Mouse (Mus musculus): ENCODE data around the gene Slc36a2.

DNA sequence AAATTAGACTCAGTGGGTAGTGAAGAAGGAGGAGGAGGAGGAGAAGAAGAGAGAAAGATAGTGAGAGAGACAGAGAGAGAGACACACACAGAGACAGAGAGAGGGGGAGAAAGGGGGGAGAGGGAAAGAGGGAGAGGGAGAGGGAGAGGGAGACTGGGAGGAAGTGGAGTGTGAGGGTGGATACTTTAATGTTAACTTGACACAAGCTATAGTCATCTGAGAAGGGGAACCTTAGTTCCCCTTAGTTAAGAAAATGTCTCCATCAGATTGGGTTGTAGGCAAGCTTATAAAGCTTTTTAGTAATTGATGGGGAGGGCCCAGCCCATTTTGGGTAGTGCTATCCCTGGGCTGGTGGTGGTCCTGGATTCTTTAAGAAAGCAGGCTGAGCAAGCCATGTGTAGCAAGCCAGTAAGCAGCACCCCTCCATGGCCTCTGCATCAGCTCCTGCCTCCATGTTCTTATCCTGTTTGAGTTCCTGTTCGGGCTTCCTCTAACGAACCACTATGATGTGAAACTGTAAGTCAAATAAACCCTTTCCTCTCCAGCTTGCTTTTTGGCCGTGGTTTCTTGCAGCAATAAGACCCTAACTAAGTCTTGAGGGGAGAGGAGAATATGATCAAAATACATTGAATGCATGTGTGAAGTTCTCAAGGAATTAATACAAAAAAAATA lies 30.3 kb downstream of the Slc36a2 start:
- TF ChIP-seq POLR2A (IDR thresholded peaks at IDR 0.05; ENCODE audit: control insufficient read depth, extremely low read depth, insufficient read depth, low read length, poor library complexity) (no peak), CTCF (IDR thresholded peaks at IDR 0.05; ENCODE audit: borderline replicate concordance, control insufficient read depth, extremely low read depth, insufficient read depth, low read length, poor library complexity) (no peak)
